Mouse (Mus musculus) small intestine, adult 2 months (tissue): ENCODE results near the gene Spin2-ps6.
"Not testable (repeated sequence)": the region's sequence is repeated elsewhere in the genome, so short reads cannot be mapped to it uniquely, and the experiment has no call there.

Experiments used
- CTCF ChIP-seq: fragments of 200-500 bp; IDR thresholded peaks from 2 replicates; pipeline ENCODE4 v1.5.1; 2012; ENCODE audit warnings: low read depth, mild to moderate bottlenecking, control low read depth, inconsistent platforms, low read length, moderate library complexity, mixed read lengths; ENCODE audit not compliant: insufficient replicate concordance, insufficient read length; ENCODE audit errors: extremely low read depth
- POLR2A ChIP-seq: fragments of 200-500 bp; IDR thresholded peaks from 2 replicates; pipeline ENCODE4 v1.6.1; 2012; ENCODE audit warnings: low read depth, mild to moderate bottlenecking, control low read depth, inconsistent platforms, low read length, moderate library complexity

- not testable (repeated sequence) for TF ChIP-seq CTCF, POLR2A
These were observed at the start of gene Spin2-ps6 for GRCm38 (mm10) chrX:33234569-33234968.
